Mouse (Mus musculus): ENCODE measurements around the gene Capn1. TPM values are rescaled to one million over a fixed set of nuclear protein-coding genes. Genes with fewer than 3 reads are reported as not detected.

Capn1 gene
- 32.4 and 37.5 TPM in 2 replicates for total RNA-seq (2017)

DNA sequence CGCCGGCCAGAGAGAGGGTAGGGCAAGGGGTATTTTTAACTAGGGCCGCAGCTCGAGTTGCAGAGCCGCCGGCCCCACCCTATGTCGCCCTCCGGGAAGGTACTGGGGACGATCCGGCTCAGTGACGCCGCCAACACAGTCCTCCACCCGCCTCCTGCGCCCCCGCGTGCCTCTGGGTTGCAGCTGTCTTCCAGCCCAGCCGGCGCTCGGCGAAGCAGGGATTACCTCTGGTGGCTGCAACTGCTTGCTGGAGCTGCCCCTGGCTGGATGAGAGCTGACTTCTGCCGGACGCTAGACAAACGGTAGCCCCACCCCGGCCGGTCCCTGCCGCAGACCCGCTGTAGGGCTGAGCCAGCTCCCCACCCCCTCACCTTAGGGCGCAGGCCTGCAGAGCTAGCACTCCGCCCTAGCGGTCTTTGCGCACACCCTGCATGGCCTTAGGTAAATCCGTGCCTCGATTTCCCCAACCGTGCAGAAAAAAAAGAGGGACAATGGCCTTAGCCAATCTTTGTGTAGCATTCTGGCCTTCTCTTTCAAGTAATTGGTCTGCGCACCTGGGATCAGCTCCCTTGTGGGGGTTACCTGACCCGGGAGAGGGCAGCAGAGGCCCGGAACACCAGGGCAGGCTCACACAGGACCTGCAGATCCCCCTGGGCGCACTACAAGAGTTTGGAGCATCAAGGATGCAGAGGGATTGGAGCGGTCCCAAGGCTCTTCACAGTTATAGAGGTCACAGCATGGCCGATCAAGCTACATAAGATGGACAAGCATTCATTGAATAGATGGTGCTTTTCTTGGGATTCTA is at the start of gene Capn1:
Capn1 (minus strand) TSS at position 387 of the 805 bp plus-strand sequence.
- ATAC-seq (replicated peaks in 1 of 2; ENCODE audit: insufficient read depth in 1 of 2, low FRiP score in 2 of 2, low TSS enrichment in 1 of 2, low read depth in 1 of 2, poor library complexity in 2 of 2, severe bottlenecking in 2 of 2): peak; percentile 43 to 60

DNA sequence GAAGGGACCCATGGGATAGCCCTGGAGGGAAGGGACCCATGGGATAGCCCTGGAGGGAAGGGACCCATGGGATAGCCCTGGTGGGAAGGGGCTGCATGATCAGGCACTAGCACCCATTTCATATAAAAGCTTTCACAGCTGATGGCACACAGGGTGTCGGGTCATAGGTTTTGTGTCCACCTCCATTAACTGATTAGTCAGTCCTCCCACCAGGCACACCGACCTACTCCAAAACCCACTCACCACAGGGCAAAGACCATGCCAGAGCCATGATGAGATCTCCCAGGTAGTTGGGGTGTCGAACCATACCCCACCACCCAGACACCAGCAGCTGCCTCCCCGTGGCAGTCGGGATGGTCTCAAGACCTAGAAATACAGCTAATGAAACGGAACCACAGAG is 47.4 kb upstream of the Capn1 start:
- no peak for ATAC-seq (replicated peaks in 1 of 2; ENCODE audit: insufficient read depth in 1 of 2, low FRiP score in 2 of 2, low TSS enrichment in 1 of 2, low read depth in 1 of 2, poor library complexity in 2 of 2, severe bottlenecking in 2 of 2)

GRCm38 (mm10) chr19:6062418-6062817 is 46.7 kb upstream of the Capn1 start:
- ATAC-seq (replicated peaks in 1 of 2; ENCODE audit: insufficient read depth in 1 of 2, low FRiP score in 2 of 2, low TSS enrichment in 1 of 2, low read depth in 1 of 2, poor library complexity in 2 of 2, severe bottlenecking in 2 of 2): no peak

- peak; percentile 24 to 35 for ATAC-seq (replicated peaks in 1 of 2; ENCODE audit: insufficient read depth in 1 of 2, low FRiP score in 2 of 2, low TSS enrichment in 1 of 2, low read depth in 1 of 2, poor library complexity in 2 of 2, severe bottlenecking in 2 of 2)
Measured at GRCm38 (mm10) chr19:6061641-6062302, 46.1 kb upstream of the Capn1 start.

DNA sequence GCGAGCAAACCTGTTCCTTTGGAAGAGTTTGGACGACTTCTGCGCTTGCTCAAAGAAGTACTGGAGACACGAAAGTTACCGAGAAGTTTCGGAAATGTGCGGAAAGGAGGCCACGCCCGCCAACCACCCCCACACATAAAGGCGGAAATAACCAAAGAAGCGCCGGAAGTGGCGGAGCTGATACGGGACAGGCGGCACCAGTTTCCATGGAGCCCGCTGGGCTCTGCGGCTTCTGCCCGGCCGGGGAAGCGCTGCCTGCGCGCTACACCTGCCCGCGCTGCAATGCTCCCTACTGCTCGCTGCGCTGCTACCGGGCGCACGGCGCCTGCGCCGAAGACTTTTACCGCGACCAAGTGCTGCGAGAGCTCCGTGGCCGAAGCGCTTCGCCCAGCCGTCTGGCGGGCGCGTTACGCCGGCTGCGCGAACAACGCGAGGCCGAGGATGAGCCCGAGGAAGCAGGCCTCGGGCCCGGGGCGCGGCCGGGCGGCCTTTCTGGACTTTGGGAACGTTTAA is 45.4 kb upstream of the Capn1 start, which contains the start of gene Znhit2:
Znhit2 (plus strand) TSS at position 172 of the 513 bp plus-strand sequence.
- ATAC-seq (replicated peaks in 1 of 2; ENCODE audit: insufficient read depth in 1 of 2, low FRiP score in 2 of 2, low TSS enrichment in 1 of 2, low read depth in 1 of 2, poor library complexity in 2 of 2, severe bottlenecking in 2 of 2): peak; percentile 74 to 75

- no peak for ATAC-seq (replicated peaks in 1 of 2; ENCODE audit: insufficient read depth in 1 of 2, low FRiP score in 2 of 2, low TSS enrichment in 1 of 2, low read depth in 1 of 2, poor library complexity in 2 of 2, severe bottlenecking in 2 of 2)
Measured at GRCm38 (mm10) chr19:6058966-6059365, 43.3 kb upstream of the Capn1 start.

- ATAC-seq (replicated peaks in 1 of 2; ENCODE audit: insufficient read depth in 1 of 2, low FRiP score in 2 of 2, low TSS enrichment in 1 of 2, low read depth in 1 of 2, poor library complexity in 2 of 2, severe bottlenecking in 2 of 2): no peak
Measured at GRCm38 (mm10) chr19:6058513-6058912, 42.8 kb upstream of the Capn1 start.

DNA sequence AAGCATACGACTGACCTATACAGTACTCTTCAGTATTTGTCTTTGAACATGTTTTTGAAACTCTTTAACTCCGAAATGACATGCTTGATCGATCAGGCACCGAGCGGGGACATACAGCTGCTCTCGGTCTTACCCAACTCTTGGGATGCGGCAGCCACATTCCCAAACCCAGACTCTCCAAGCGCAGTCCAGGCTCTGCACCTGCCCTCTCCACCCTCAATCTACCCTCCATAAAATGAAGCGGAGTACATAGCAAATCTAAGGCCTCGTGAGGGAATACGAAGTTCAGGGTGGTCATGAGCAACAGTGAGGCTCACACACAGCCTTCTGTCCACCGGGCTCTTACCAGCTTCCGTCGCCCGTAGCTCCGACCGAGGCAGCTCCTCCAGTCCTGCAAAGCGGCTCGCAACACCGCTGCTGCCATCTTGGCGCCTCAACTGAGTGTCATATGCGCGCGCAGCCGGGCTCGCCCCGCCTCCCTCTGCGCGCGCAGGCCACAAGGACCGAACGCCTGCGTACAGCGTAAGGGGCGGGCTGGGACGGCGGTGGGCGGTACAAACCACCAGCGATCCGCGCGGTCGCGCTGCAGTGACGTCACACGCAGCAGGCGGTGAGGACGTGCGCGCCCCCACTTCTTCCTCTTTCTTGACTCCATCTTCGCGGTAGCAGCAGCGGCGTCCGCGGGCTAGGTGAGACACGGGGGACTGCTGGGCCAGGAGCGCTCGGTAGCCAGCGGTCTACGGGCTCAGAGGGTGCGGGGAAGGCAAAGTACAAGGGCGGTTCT is 41.8 kb upstream of the Capn1 start, which contains the start of the genes Mrpl49 and Fau:
Mrpl49 (minus strand) TSS at position 473 of the 784 bp plus-strand sequence.
Fau (plus strand) TSS at position 532 of the 784 bp plus-strand sequence.
- ATAC-seq (replicated peaks in 1 of 2; ENCODE audit: insufficient read depth in 1 of 2, low FRiP score in 2 of 2, low TSS enrichment in 1 of 2, low read depth in 1 of 2, poor library complexity in 2 of 2, severe bottlenecking in 2 of 2): peak; percentile 80 to 81

- ATAC-seq (replicated peaks in 1 of 2; ENCODE audit: insufficient read depth in 1 of 2, low FRiP score in 2 of 2, low TSS enrichment in 1 of 2, low read depth in 1 of 2, poor library complexity in 2 of 2, severe bottlenecking in 2 of 2): no peak
Measured at GRCm38 (mm10) chr19:6056696-6057095, 41.0 kb upstream of the Capn1 start.

- ATAC-seq (replicated peaks in 1 of 2; ENCODE audit: insufficient read depth in 1 of 2, low FRiP score in 2 of 2, low TSS enrichment in 1 of 2, low read depth in 1 of 2, poor library complexity in 2 of 2, severe bottlenecking in 2 of 2): no peak
Measured at GRCm38 (mm10) chr19:6054296-6054695, 38.6 kb upstream of the Capn1 start.

GRCm38 (mm10) chr19:6052516-6052915 is 36.8 kb upstream of the Capn1 start:
- ATAC-seq (replicated peaks in 1 of 2; ENCODE audit: insufficient read depth in 1 of 2, low FRiP score in 2 of 2, low TSS enrichment in 1 of 2, low read depth in 1 of 2, poor library complexity in 2 of 2, severe bottlenecking in 2 of 2): no peak

- ATAC-seq (replicated peaks in 1 of 2; ENCODE audit: insufficient read depth in 1 of 2, low FRiP score in 2 of 2, low TSS enrichment in 1 of 2, low read depth in 1 of 2, poor library complexity in 2 of 2, severe bottlenecking in 2 of 2): no peak
Measured at GRCm38 (mm10) chr19:6048681-6049410, 33.1 kb upstream of the Capn1 start.

- no peak for ATAC-seq (replicated peaks in 1 of 2; ENCODE audit: insufficient read depth in 1 of 2, low FRiP score in 2 of 2, low TSS enrichment in 1 of 2, low read depth in 1 of 2, poor library complexity in 2 of 2, severe bottlenecking in 2 of 2)
Measured at GRCm38 (mm10) chr19:6047899-6048166, 32.1 kb upstream of the Capn1 start.

DNA sequence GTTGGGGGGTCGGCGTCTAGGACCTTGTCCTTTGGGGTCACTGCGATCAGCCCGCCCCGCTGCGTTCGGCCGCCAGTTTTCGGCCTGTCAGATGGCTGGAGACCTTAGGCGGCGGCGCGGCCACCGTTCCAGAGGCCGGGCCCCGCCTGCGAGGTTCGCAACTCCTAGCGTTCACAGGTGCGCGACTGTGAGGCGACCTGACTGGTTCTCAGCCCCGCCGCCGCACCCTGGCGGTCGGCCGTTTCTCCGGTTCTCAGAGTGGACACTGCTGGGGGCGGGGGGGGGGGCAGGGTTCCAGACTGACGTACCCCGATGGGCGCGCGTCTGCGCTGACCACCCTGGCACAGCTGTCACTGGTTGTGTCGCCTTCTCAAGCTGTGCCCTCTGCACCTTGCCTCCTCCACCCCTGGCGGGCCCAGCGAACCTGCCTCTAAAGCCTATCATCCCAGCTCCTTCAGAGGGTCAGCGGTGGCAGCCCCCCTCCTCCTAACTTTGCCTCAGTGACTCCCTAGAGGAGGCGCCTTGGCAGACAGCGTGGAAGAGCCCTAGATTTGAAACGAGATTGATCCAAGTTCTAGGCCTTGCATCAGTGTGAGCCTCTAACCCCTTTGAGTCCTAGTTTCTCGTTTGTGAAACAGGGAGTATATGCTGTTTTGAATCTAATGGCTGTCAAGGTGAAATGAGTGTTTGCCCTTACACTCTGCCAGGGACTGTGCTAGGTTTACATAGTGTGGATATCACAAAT is 31.6 kb upstream of the Capn1 start:
- peak in 1 of 2 experiments; percentile 2; a peak in 1 of 4 replicates for ATAC-seq (replicated peaks in 1 of 2; ENCODE audit: insufficient read depth in 1 of 2, low FRiP score in 2 of 2, low TSS enrichment in 1 of 2, low read depth in 1 of 2, poor library complexity in 2 of 2, severe bottlenecking in 2 of 2)

GRCm38 (mm10) chr19:6046294-6047153 is 30.8 kb upstream of the Capn1 start, which contains the start of gene Syvn1:
Gene Syvn1 (plus strand): TSS chr19:6046576.
- ATAC-seq (replicated peaks in 1 of 2; ENCODE audit: insufficient read depth in 1 of 2, low FRiP score in 2 of 2, low TSS enrichment in 1 of 2, low read depth in 1 of 2, poor library complexity in 2 of 2, severe bottlenecking in 2 of 2): peak; percentile 86

Measured in hematopoietic stem cell, adult 5-6 weeks (primary cell).